Comparison of ENCODE assay signal across 23 mouse cellular contexts in genomic region chr14:12877337-12877662, GRCm38 (mm10). TPM values are rescaled to one million over a fixed set of nuclear protein-coding genes. Genes with fewer than 3 reads are reported as not detected.
DNase-seq lines count a peak whose midpoint lies in the region; ATAC-seq and TF ChIP-seq lines count a peak whose summit lies in the region.
"Had no signal": no experiment of that assay in that cellular context is flagged by ENCODE, and none has a peak within 500 bp of the region (broad histone marks: within the 10 kb centered on the region; RNA-seq: fewer than 3 reads in every experiment).

No protein-coding gene starts in this region.

- no peak overlapping the region for H3K9ac ChIP-seq in midbrain, embryonic 14.5 days (replicated peaks; ENCODE audit: low read length)
- H3K9ac ChIP-seq in hindbrain, embryonic 13.5 days, result 0 out of 2 replicates have a peak overlapping the region, but pooled peaks have one; percentile 29
- no peak overlapping the region for H3K9ac ChIP-seq in midbrain, postnatal 0 days (replicated peaks; ENCODE audit: low read length, poor library complexity, severe bottlenecking)
- H3K9ac ChIP-seq: embryonic facial prominence, embryonic 15.5 days; heart, embryonic 13.5 days; intestine, embryonic 15.5 days; liver, postnatal 0 days had no signal

- ATAC-seq in midbrain, embryonic 14.5 days (ENCODE audit: low FRiP score, low TSS enrichment), result no peak
- ATAC-seq in hindbrain, embryonic 13.5 days (ENCODE audit: low FRiP score), result peak; percentile 53
- ATAC-seq in midbrain, postnatal 0 days (ENCODE audit: low FRiP score), result peak; percentile 14; the same call in 1 of the 2 replicates
- ATAC-seq: intestine, embryonic 15.5 days; liver, postnatal 0 days had no signal

- H3K27me3 ChIP-seq in midbrain, embryonic 14.5 days (ENCODE audit: control insufficient read depth, insufficient read depth, low read length), result no peaks in the 10 kb centered on the region
- no peaks in the 10 kb centered on the region for H3K27me3 ChIP-seq in midbrain, embryonic 10.5 days (ENCODE audit: low read depth, poor library complexity, severe bottlenecking)
- H3K27me3 ChIP-seq in hindbrain, embryonic 13.5 days, result no peaks in the 10 kb centered on the region
- no peaks in the 10 kb centered on the region for H3K27me3 ChIP-seq in midbrain, postnatal 0 days (ENCODE audit: insufficient read depth, low read length)
- H3K27me3 ChIP-seq: embryonic facial prominence, embryonic 15.5 days; heart, embryonic 13.5 days; intestine, embryonic 15.5 days had no signal

- H3K4me1 ChIP-seq in midbrain, embryonic 14.5 days (ENCODE audit: control insufficient read depth, insufficient read depth, low read length), result no peaks in the 10 kb centered on the region
- H3K4me1 ChIP-seq in midbrain, embryonic 10.5 days, result peaks cover 6% of the 10 kb centered on the region
- H3K4me1 ChIP-seq in hindbrain, embryonic 13.5 days (replicated peaks), result peaks cover 9% of the 10 kb centered on the region; the same call in 1 of the 2 replicates
- H3K4me1 ChIP-seq in midbrain, postnatal 0 days (ENCODE audit: insufficient read depth, low read length), result no peaks in the 10 kb centered on the region
- H3K4me1 ChIP-seq: embryonic facial prominence, embryonic 15.5 days; heart, embryonic 13.5 days; intestine, embryonic 15.5 days; limb, embryonic 10.5 days had no signal

- H3K4me3 ChIP-seq in midbrain, embryonic 14.5 days (replicated peaks; ENCODE audit: low read depth, low read length), result no peak overlapping the region
- no peak overlapping the region for H3K4me3 ChIP-seq in midbrain, embryonic 10.5 days
- H3K4me3 ChIP-seq in hindbrain, embryonic 13.5 days, result no peak overlapping the region
- no peak overlapping the region for H3K4me3 ChIP-seq in midbrain, postnatal 0 days (ENCODE audit: low read depth, low read length)
- H3K4me3 ChIP-seq: embryonic facial prominence, embryonic 15.5 days; gastrocnemius, adult 2 months; heart, embryonic 13.5 days; intestine, embryonic 15.5 days; limb, embryonic 10.5 days had no signal

- peak overlapping the region; percentile 70 for H3K27ac ChIP-seq in midbrain, embryonic 14.5 days (replicated peaks; ENCODE audit: low read depth, low read length)
- no peak overlapping the region for H3K27ac ChIP-seq in midbrain, embryonic 10.5 days (replicated peaks)
- H3K27ac ChIP-seq in hindbrain, embryonic 13.5 days, result peak overlapping the region; percentile 84
- H3K27ac ChIP-seq in midbrain, postnatal 0 days (ENCODE audit: low read depth, low read length), result peak overlapping the region; percentile 74; the same call in 1 of the 2 replicates
- H3K27ac ChIP-seq: embryonic facial prominence, embryonic 15.5 days; gastrocnemius, adult 2 months; heart, embryonic 13.5 days; intestine, embryonic 15.5 days; limb, embryonic 10.5 days had no signal

- no peaks in the 10 kb centered on the region for H3K36me3 ChIP-seq in midbrain, embryonic 14.5 days (ENCODE audit: control insufficient read depth, insufficient read depth, low read length)
- H3K36me3 ChIP-seq in midbrain, embryonic 10.5 days, result no peaks in the 10 kb centered on the region
- H3K36me3 ChIP-seq in hindbrain, embryonic 13.5 days, result no peaks in the 10 kb centered on the region
- no peaks in the 10 kb centered on the region for H3K36me3 ChIP-seq in midbrain, postnatal 0 days (ENCODE audit: insufficient read depth, low read length)
- H3K36me3 ChIP-seq: embryonic facial prominence, embryonic 15.5 days; heart, embryonic 13.5 days; intestine, embryonic 15.5 days; limb, embryonic 10.5 days had no signal

- H3K9me3 ChIP-seq in midbrain, embryonic 14.5 days (ENCODE audit: control insufficient read depth, low read length), result no peaks in the 10 kb centered on the region
- no peaks in the 10 kb centered on the region for H3K9me3 ChIP-seq in midbrain, embryonic 10.5 days (replicated peaks)
- H3K9me3 ChIP-seq in hindbrain, embryonic 13.5 days, result no peaks in the 10 kb centered on the region
- no peaks in the 10 kb centered on the region for H3K9me3 ChIP-seq in midbrain, postnatal 0 days (ENCODE audit: low read length)
- H3K9me3 ChIP-seq: embryonic facial prominence, embryonic 15.5 days; heart, embryonic 13.5 days; intestine, embryonic 15.5 days; limb, embryonic 10.5 days had no signal

- 0 out of 2 replicates have a peak overlapping the region, but pooled peaks have one; percentile 14 for H3K4me2 ChIP-seq in midbrain, embryonic 14.5 days (ENCODE audit: low read length)
- H3K4me2 ChIP-seq in hindbrain, embryonic 13.5 days, result no peak overlapping the region
- no peak overlapping the region for H3K4me2 ChIP-seq in midbrain, postnatal 0 days (ENCODE audit: low read depth, low read length, poor library complexity, severe bottlenecking)
- H3K4me2 ChIP-seq: embryonic facial prominence, embryonic 15.5 days; heart, embryonic 13.5 days; intestine, embryonic 15.5 days had no signal

- no peak for TF ChIP-seq CTCF in midbrain, postnatal 0 days (IDR thresholded peaks at IDR 0.05)

- no peak for DNase-seq in midbrain, embryonic 14.5 days
- no peak for DNase-seq in midbrain, embryonic 10.5 days (ENCODE audit: low spot score)
- DNase-seq in midbrain, postnatal 0 days (ENCODE audit: low spot score), result no peak
- DNase-seq in kidney, adult 11 months, result no peak
- no peak for DNase-seq in gastrocnemius, adult 18-20 months (ENCODE audit: low spot score)
- no peak for DNase-seq in right cerebral cortex, postnatal 4 days
- DNase-seq: cerebellum, adult 2 months; cerebellum, postnatal 36 days; gastrocnemius, adult 2 months; heart, adult 11 months; kidney, postnatal 4 days; layer of hippocampus, adult 9-11 months; liver, postnatal 0 days; lung, postnatal 10 days; thymus, postnatal 36 days had no signal

RNA-seq across cellular contexts. Expression of gene Cadps, which starts 54.4 kb away (rescaled TPM):
- polyA plus RNA-seq in midbrain, embryonic 14.5 days (2014; fragmentation: Nextera tagmentation; extraction: Ambion mirVana), result 56.3 and 59.7 TPM in 2 replicates
- polyA plus RNA-seq in midbrain, embryonic 10.5 days (2016; fragmentation: Nextera tagmentation; extraction: Ambion mirVana), result 4.3 and 5.9 TPM in 2 replicates
- polyA plus RNA-seq in hindbrain, embryonic 13.5 days (2015; fragmentation: Nextera tagmentation; extraction: Ambion mirVana), result 33.9 and 34.4 TPM in 2 replicates
- 194 and 235 TPM in 2 replicates for total RNA-seq in midbrain, postnatal 0 days (2014; rRNA removed)
- 33.0 and 38.6 TPM in 2 replicates for polyA plus RNA-seq in midbrain, postnatal 0 days (2015; fragmentation: Nextera tagmentation; extraction: Ambion mirVana)
- total RNA-seq in gastrocnemius, adult 18-20 months (2021), result under 1 TPM in 1 of 2 experiments, not detected in 1; 0.07 TPM
- total RNA-seq: heart, postnatal 25 days; megakaryocyte progenitor cell, adult 5-6 weeks had no signal
- polyA plus RNA-seq: liver, adult 2 months; liver, postnatal 0 days had no signal
